Mouse (Mus musculus) urinary bladder, postnatal 10 days (tissue): ENCODE results near the gene Ccl26.
"Not testable (repeated sequence)": the region's sequence is repeated elsewhere in the genome, so short reads cannot be mapped to it uniquely, and the experiment has no call there.

Experiments
- DNase-seq: peaks from one replicate; pipeline ENCODE4 v3.0.0; 2022; ENCODE audit warnings: low spot score

Ccl26 gene

DNA sequence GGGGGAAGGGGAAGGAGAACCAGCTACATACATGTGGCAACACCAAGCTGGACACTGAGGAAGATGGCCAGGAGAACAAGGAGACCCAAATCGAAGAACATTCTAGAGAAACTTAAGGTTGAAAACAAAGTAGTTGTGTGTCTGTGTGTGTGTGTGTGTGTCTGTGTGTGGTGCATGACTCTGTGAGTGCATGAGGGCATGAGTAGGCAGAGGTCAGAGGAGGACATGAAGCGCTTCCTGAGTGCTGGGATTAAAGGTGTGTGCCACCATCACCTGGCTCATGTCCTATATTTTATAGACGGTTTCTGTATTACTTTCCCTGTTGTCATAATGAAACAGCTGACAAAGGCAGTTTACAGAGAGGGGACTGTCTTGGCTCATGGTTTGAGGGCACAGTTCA lies at the start of gene Ccl26:
Ccl26 (minus strand) TSS at position 101 of the 400 bp plus-strand sequence.
- no peak for DNase-seq

GRCm38 (mm10) chr5:135609794-135610193 lies 46.4 kb upstream of the Ccl26 start:
- no peak for DNase-seq

- no peak for DNase-seq
These were observed 44.2 kb upstream of the Ccl26 start for GRCm38 (mm10) chr5:135607581-135607980.

DNA sequence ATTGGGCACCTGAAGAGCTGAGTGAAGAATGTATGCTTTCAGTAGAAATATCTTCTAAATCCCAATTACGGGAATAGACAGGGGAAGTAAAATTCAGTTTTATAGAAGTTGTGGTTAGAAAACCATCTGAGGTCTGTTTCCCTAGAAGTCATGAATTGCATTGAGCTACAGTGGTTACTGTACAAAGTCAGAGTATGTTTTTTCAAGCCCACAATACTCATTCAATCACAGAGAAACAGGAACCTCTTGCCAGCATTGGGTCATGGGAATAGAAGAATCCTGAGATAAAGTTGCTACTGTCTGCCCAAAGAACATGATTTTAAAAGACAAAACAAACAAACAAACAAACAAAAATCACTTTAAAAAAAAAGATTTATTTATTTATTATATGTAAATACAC lies 43.3 kb upstream of the Ccl26 start:
- DNase-seq: not testable (repeated sequence)

DNA sequence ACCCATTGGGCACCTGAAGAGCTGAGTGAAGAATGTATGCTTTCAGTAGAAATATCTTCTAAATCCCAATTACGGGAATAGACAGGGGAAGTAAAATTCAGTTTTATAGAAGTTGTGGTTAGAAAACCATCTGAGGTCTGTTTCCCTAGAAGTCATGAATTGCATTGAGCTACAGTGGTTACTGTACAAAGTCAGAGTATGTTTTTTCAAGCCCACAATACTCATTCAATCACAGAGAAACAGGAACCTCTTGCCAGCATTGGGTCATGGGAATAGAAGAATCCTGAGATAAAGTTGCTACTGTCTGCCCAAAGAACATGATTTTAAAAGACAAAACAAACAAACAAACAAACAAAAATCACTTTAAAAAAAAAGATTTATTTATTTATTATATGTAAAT lies 41.3 kb upstream of the Ccl26 start:
- DNase-seq: not testable (repeated sequence)

DNA sequence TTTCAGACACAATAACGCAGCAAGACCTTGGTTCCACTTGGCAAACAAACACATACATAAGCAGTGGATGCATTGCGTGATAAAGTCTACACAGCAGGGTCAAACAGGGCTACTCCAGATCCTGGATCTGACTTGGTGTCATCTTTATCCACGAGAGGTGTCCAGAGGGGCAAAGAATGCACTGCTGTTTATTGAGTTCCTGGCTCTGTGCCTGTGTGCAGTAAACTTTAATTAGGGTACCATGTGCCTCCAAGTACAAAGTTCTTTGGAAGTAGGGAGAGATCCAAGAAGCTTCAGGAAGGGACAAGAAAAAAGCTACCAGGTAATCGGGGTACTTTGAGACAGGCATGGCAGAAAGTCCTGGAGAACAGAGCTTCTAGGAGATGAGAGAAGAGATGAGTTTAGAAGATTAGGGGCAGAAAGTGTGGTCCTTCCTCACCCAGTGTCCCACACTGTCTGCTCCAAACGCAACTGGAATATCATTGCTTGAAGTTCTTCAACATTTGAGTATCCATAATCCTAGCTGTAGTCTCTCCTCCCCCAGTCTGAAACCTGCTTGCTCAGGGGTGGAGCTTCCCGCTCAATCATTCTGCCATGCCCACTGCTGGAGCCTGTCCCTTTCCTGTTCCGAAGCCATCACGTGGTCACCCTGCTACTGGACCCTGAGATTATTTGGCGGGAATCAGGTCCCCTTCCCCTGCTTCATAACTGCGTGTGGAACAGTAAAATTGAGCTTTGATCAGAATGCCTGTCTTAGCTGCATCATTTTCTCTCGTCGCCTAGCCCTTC lies 26.8 kb upstream of the Ccl26 start:
- no peak for DNase-seq

DNA sequence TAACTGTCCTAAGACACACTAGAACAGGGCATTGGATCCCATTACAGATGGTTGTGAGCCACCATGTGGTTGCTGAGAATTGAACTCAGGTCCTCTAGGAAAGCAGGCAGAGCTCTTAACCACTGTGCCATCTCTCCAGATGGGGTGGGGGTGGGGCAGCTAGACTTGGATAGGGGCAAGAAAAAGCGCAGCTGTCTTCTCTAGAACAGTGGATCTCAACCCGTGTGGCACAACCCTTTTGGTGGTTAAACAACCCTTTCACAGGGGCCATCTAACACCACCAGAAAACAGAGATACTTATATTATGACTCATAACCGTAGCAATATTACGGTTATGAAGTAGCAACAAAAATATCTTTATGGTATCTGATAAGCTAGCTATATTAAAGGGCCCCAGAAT lies 24.4 kb upstream of the Ccl26 start:
- DNase-seq: no peak

DNA sequence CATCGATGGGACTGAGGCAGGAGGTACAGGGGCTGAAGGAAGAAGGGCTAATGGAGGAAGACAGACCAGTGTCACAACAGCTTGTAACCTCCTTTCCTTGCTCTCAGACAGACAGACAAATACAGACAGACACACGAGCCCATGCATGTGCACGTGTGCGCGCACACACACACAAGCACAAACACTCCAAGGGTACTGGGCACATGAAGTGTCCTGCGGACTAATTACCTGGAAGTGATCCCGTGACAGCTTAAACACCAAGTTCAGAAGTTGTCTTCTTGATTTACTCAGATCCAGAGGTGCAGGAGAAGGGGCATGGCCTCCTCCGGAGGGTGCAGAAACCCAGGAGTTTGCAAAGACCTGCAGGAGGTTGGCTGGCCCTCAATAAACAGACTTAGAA lies 22.3 kb upstream of the Ccl26 start:
- no peak for DNase-seq

DNA sequence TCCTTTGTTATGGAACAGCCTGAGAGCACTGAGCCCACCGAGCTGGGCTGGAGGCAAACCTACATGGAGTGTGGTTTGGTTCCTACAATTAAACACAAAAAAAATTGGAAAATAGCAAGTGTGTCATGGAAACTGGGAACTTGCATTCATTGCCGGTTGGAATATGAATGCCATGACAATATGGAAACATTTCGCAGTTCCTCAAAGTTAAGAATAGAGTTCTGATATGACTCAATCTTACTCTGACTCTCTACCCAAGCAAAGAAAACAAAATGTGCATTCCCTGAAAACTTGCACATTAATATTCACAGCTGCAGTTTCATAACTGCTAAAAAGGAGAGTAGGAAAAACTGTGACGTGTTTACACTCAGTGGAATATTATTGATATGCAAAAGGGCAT lies 19.0 kb upstream of the Ccl26 start:
- DNase-seq: no peak

- no peak for DNase-seq
These were observed 16.0 kb upstream of the Ccl26 start for GRCm38 (mm10) chr5:135579331-135579751.

GRCm38 (mm10) chr5:135576055-135576454 lies 12.7 kb upstream of the Ccl26 start:
- no peak for DNase-seq

GRCm38 (mm10) chr5:135573006-135573405 lies 9.6 kb upstream of the Ccl26 start, which contains the start of gene Ccl24:
TSS of gene Ccl24 (minus strand) at chr5:135573049.
- no peak for DNase-seq

GRCm38 (mm10) chr5:135568698-135569097 lies 5.3 kb upstream of the Ccl26 start:
- no peak for DNase-seq

GRCm38 (mm10) chr5:135567556-135568265 lies 4.3 kb upstream of the Ccl26 start:
- no peak for DNase-seq

DNA sequence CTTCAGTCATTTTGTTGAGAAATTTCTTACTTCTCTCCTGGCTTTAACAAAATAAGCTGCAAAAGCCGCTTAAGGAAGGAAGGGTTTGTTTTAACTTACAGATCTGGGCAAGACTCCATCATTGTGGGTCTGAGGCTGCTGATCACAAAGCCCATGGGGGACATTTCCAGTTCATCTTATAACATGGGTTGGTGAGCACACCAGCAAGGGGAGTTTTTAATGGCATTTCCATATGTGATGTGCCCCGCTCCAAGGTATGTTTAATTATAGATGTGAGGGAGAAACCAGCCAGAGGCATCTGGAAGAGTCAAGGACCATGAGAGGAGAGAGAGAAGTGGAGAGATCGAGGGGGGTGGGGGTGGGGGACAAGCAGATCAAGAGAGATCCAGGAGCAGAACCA lies 5.7 kb downstream of the Ccl26 start:
- DNase-seq: no peak

- DNase-seq: no peak
These were observed 6.3 kb downstream of the Ccl26 start for GRCm38 (mm10) chr5:135557051-135557450.

GRCm38 (mm10) chr5:135556259-135556658 lies 7.1 kb downstream of the Ccl26 start:
- no peak for DNase-seq

DNA sequence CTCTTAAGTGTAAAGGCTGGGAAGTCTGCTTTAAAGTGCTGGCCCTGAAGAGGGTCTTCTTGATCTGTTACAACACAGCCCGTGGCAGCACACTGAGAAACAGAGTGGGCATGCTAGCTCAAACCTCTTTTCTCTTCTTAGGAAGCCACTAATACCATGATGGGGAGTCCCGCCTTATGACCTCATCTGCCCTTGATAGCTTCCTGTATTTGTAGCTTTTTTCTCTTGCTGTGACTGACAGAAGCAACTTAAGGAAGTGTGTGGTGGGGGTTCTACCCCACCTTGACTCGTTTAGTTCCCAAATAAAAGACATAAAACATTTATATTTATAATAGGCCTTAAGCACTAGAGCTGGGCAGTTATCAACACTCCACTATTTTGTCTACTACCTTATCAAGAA lies 11.8 kb downstream of the Ccl26 start:
- DNase-seq: no peak

DNA sequence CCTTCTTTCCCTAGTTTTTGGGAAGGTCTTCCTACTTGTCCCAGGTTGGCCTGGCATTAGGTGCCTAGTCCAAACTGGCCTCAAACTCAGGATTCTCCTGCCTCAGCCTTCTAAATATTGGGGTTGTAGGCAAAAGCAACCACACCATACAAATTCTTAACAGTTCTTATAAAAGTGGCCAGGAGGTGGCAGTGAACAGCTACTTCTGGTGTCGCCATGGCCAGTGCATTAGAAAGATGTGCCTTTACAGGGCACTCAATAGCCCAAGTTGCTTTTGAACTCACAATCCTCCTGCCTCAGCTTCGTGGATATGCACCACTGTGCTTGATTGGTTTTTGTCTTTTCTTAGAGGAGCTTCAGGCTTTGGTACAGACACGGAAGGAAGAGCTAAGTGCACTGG lies 12.5 kb downstream of the Ccl26 start:
- DNase-seq: no peak

- no peak for DNase-seq
These were observed 15.4 kb downstream of the Ccl26 start for GRCm38 (mm10) chr5:135547990-135548389.

DNA sequence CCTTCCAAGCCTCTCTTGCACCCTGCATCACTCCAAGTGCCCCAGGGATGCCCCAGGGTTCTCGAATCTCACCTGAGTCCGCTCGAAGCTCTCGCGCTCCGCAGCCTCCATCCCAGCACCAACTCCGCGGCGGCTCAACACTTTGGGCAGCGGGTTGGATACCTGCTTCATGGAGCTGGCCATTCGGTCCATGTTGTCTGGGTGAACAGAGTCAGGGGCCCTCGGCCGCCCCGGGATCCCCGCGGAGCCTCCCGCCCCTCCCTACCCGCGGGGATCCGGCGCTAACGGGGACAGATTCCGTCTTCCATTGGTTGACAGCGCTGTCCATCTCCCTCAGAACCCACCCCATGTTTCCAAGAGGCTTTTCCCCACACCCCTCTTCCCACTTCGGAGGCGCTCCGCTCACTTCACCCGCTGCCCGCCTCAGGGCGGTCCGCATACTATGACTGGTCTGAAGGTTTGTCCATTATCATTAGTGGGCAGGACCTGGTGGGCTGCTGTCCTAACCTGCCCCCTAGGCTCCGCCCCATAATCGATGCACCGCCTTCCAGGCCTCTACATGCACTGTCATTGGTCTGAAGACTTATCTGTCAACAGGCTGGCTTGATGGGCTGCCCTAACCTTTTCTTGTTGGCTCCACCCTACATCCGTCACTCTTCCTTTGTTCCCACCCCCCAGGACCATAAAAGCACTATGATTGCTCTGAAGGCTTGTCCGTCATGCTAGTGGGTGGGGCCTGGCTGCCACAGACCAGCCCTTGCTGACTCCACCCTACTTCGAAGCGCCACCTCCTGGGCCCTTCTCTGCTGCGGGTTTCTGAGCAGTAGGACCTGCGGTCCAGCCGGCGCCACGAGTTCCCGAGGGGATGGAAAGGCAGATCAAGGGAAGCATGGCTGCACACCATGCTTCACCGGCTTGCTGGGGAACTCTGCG lies 18.2 kb downstream of the Ccl26 start, which contains the start of gene Hip1:
Hip1 (minus strand) TSS at position 256 of the 933 bp plus-strand sequence.
- peak; percentile 88 for DNase-seq

DNA sequence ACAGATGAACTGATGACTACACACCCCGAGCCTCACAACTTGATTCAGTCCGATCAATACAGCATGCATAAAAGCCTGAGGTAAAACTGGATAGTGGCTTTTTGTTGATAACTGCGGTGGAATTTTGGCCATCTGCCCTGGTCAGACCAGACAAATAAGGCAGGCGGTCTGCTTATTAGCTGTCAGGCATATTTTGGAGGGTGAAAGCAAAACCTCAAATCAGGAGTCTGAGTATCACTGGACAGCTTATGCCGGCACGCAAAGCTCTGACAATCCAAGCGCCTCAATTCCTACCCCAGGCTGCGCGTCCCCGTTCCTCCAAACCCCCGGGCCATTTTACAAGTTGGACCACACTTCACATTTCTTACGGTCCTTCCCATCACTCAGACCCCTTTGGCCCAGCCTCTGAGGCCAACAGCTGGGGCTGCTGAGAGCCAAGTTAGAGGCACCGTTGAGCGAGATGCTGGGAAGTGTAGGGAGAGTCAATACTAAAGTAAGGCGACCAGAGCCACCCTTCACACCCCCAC lies 19.3 kb downstream of the Ccl26 start:
- no peak for DNase-seq
